Mouse (Mus musculus): Measurements from ENCODE around the gene Enam. TPM values are rescaled to one million over a fixed set of nuclear protein-coding genes. Genes with fewer than 3 reads are reported as not detected.

Enam gene
- not detected in 2 replicates for polyA plus RNA-seq (2014; fragmentation: Nextera tagmentation; extraction: Ambion mirVana)

- Histone ChIP-seq H3K27me3 (ENCODE audit: control insufficient read depth, insufficient read depth, low read length) (no peaks in the 10 kb centered on the region), H3K4me3 (replicated peaks; ENCODE audit: low read length) (no peak within 1 kb of the TSS), H3K4me1 (replicated peaks; ENCODE audit: control insufficient read depth, insufficient read depth, low read length) (no peaks in the 10 kb centered on the region), H3K4me2 (replicated peaks) (no peak within 1 kb of the TSS), H3K27ac (no peak within 1 kb of the TSS), H3K9me3 (ENCODE audit: control insufficient read depth, low read length) (no peaks in the 10 kb centered on the region), H3K9ac (no peak within 1 kb of the TSS), H3K36me3 (replicated peaks; ENCODE audit: control insufficient read depth, insufficient read depth) (no peaks in the 10 kb centered on the region)
- DNase-seq (ENCODE audit: low spot score) (no peak), ATAC-seq (ENCODE audit: low FRiP score) (no peak)
These were observed at the start of gene Enam for GRCm38 (mm10) chr5:88487675-88488074. Gene Enam (plus strand): TSS chr5:88487975.

DNA sequence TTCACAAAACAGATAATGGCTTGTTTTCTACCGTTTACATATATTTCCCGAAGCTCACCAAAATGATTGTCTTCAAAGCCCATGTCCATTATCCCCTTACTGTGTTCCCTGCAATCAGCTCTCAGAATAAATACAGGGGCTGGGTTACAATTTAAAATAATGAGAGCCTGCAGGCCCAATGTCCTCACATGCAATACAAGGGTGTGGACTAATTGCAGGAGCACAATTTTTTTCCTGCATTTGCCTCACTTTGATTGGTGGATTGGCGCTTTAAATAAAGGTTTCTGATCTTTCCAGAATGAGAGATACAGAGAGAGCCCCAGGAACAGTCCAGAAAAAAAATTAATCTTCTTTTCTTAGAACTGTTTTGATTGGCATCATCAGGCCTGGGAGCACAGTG, 32.1 kb upstream of the Enam start, which contains the start of gene Ambn:
Ambn (plus strand) TSS at position 301 of the 400 bp plus-strand sequence.
- H3K36me3 ChIP-seq (replicated peaks; ENCODE audit: control insufficient read depth, insufficient read depth) = no peaks in the 10 kb centered on the region
- H3K4me2 ChIP-seq (replicated peaks) = no peak within 1 kb of the TSS
- H3K4me3 ChIP-seq (replicated peaks; ENCODE audit: low read length) = no peak within 1 kb of the TSS
- H3K9me3 ChIP-seq (ENCODE audit: control insufficient read depth, low read length) = no peaks in the 10 kb centered on the region
- WGBS = 93% methylated on average over 3 of the region's 3 CpGs
- no peak for DNase-seq (ENCODE audit: low spot score)
- no peak for ATAC-seq (ENCODE audit: low FRiP score)
- H3K9ac ChIP-seq = no peak within 1 kb of the TSS
- H3K4me1 ChIP-seq (replicated peaks; ENCODE audit: control insufficient read depth, insufficient read depth, low read length) = no peaks in the 10 kb centered on the region
- no peak within 1 kb of the TSS for H3K27ac ChIP-seq
- no peaks in the 10 kb centered on the region for H3K27me3 ChIP-seq (ENCODE audit: control insufficient read depth, insufficient read depth, low read length)

DNA sequence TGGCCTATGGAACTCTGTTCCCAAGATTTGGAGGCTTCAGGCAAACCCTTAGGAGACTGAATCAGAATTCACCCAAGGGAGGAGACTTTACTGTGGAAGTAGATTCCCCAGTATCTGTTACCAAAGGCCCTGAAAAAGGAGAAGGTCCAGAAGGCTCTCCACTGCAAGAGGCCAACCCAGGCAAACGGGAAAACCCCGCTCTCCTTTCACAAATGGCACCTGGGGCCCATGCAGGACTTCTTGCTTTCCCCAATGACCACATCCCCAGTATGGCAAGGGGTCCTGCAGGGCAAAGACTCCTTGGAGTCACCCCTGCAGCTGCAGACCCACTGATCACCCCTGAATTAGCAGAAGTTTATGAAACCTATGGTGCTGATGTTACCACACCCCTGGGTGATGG, 20.3 kb upstream of the Enam start:
- Histone ChIP-seq H3K27me3 (ENCODE audit: control insufficient read depth, insufficient read depth, low read length) (no peaks in the 10 kb centered on the region), H3K4me1 (replicated peaks; ENCODE audit: control insufficient read depth, insufficient read depth, low read length) (no peaks in the 10 kb centered on the region), H3K4me2 (replicated peaks) (no peak overlapping the region), H3K36me3 (replicated peaks; ENCODE audit: control insufficient read depth, insufficient read depth) (no peaks in the 10 kb centered on the region), H3K27ac (no peak overlapping the region), H3K9ac (no peak overlapping the region), H3K9me3 (ENCODE audit: control insufficient read depth, low read length) (no peaks in the 10 kb centered on the region), H3K4me3 (replicated peaks; ENCODE audit: low read length) (no peak overlapping the region)
- no peak for ATAC-seq (ENCODE audit: low FRiP score)
- peak; percentile 14 for DNase-seq (ENCODE audit: low spot score)
- 92% methylated on average over 2 of the region's 2 CpGs for WGBS

DNA sequence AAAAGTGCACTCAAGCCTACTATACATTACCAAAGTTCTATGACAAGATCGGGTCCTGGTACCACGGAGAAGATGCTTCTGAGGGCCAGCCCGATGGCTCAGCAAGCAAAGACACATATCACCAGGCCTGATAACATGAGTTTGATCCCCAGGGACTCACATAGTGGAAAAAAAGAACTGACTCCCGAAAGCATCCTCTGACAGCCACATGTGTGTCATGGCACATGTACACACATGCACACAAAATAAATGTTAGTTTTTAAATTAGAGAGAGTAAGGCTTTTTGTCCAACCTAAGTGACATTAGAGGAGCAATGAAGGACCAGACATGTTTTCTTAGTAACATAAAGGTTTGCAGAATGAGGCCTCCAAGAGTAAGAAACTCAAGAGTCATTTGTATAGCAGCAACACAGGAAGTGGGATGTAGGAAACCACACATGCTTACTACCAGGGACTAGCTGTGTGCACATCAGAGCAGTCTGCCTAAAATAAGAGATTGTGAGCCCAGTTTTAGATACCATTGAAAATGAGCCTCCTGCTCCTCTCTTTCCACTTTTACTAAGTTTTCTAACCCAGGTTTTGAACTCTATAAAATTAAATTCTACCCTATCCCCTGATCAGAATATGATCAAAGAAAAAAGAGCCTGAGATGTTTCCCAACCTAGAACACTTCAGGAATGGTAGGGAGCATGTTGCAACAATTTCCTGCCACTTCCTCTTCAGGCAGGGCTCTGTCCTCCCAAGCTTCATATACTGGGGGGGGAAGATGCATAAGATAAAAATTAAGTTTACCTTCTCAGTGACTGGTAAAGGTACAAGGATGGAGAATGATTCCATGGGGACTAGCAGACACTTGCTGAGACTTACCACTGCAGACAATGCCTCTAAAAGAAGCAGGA, 18.7 kb upstream of the Enam start:
- ATAC-seq (ENCODE audit: low FRiP score) = no peak
- Histone ChIP-seq H3K27me3 (ENCODE audit: control insufficient read depth, insufficient read depth, low read length) (no peaks in the 10 kb centered on the region), H3K9ac (no peak overlapping the region), H3K36me3 (replicated peaks; ENCODE audit: control insufficient read depth, insufficient read depth) (no peaks in the 10 kb centered on the region), H3K9me3 (ENCODE audit: control insufficient read depth, low read length) (no peaks in the 10 kb centered on the region), H3K4me1 (replicated peaks; ENCODE audit: control insufficient read depth, insufficient read depth, low read length) (no peaks in the 10 kb centered on the region), H3K27ac (no peak overlapping the region), H3K4me3 (replicated peaks; ENCODE audit: low read length) (no peak overlapping the region), H3K4me2 (replicated peaks) (no peak overlapping the region)
- peak; percentile 16 for DNase-seq (ENCODE audit: low spot score)
- 92% methylated on average over 4 of the region's 4 CpGs for whole genome bisulfite sequencing

DNA sequence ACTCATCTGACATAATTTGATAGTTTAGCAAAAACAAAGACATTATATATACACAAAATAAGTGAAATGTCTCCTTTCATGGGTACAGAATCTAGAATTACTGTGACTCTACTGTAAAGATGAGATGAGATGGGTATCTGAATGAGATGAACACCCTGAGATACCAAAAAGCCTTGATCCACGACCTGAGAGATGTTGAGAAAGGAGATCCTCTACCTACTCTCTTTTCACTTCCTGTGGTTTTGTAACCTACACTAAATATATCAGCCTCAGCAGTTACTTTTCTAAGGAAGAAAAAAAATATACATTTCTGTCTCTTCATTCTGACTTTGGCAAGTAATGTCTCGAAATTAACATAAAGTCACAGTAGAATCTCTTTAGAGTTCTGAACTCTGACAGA, 1.2 kb downstream of the Enam start:
- Histone ChIP-seq H3K9ac (no peak overlapping the region), H3K36me3 (replicated peaks; ENCODE audit: control insufficient read depth, insufficient read depth) (no peaks in the 10 kb centered on the region), H3K4me1 (replicated peaks; ENCODE audit: control insufficient read depth, insufficient read depth, low read length) (no peaks in the 10 kb centered on the region), H3K27ac (no peak overlapping the region), H3K4me3 (replicated peaks; ENCODE audit: low read length) (no peak overlapping the region), H3K27me3 (ENCODE audit: control insufficient read depth, insufficient read depth, low read length) (no peaks in the 10 kb centered on the region), H3K4me2 (replicated peaks) (no peak overlapping the region), H3K9me3 (ENCODE audit: control insufficient read depth, low read length) (no peaks in the 10 kb centered on the region)
- ATAC-seq (ENCODE audit: low FRiP score) (no peak), DNase-seq (ENCODE audit: low spot score) (no peak)
- 79% methylated on average over 2 of the region's 2 CpGs for WGBS

DNA sequence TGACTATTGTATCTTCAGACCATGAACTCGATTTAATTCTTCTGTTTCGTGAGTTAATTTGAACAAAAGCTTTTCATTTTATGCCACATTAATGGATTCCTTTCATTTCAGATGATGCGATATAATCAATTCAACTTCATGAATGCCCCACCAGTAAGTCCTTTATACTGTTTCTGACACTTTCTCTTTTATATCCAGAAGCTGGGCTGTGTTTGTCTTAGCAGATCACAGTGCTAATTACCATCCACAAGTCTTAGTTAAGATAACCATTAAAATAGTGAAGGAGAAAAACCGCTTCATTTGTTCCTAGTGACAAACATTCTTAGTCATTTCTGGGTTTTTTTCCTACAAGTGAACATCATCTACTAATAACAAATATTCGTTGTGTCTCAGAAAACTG, 3.3 kb downstream of the Enam start:
- no peaks in the 10 kb centered on the region for H3K4me1 ChIP-seq (replicated peaks; ENCODE audit: control insufficient read depth, insufficient read depth, low read length)
- H3K27me3 ChIP-seq (ENCODE audit: control insufficient read depth, insufficient read depth, low read length) = no peaks in the 10 kb centered on the region
- DNase-seq (ENCODE audit: low spot score) (peak; percentile 23), ATAC-seq (ENCODE audit: low FRiP score) (no peak)
- no peaks in the 10 kb centered on the region for H3K9me3 ChIP-seq (ENCODE audit: control insufficient read depth, low read length)
- no peak overlapping the region for H3K4me3 ChIP-seq (replicated peaks; ENCODE audit: low read length)
- no peaks in the 10 kb centered on the region for H3K36me3 ChIP-seq (replicated peaks; ENCODE audit: control insufficient read depth, insufficient read depth)
- no peak overlapping the region for H3K9ac ChIP-seq
- H3K27ac ChIP-seq = no peak overlapping the region
- WGBS = 48% methylated on average over 5 of the region's 5 CpGs
- no peak overlapping the region for H3K4me2 ChIP-seq (replicated peaks)

- Histone ChIP-seq H3K4me1 (replicated peaks; ENCODE audit: control insufficient read depth, insufficient read depth, low read length) (no peaks in the 10 kb centered on the region), H3K4me3 (replicated peaks; ENCODE audit: low read length) (no peak overlapping the region), H3K36me3 (replicated peaks; ENCODE audit: control insufficient read depth, insufficient read depth) (no peaks in the 10 kb centered on the region), H3K27ac (no peak overlapping the region), H3K27me3 (ENCODE audit: control insufficient read depth, insufficient read depth, low read length) (no peaks in the 10 kb centered on the region), H3K9ac (no peak overlapping the region), H3K9me3 (ENCODE audit: control insufficient read depth, low read length) (no peaks in the 10 kb centered on the region), H3K4me2 (replicated peaks) (no peak overlapping the region)
- DNase-seq (ENCODE audit: low spot score) (no peak), ATAC-seq (ENCODE audit: low FRiP score) (no peak)
- 95% methylated on average over 3 of the region's 3 CpGs for WGBS
These were observed 12.0 kb downstream of the Enam start for GRCm38 (mm10) chr5:88499781-88500180.

DNA sequence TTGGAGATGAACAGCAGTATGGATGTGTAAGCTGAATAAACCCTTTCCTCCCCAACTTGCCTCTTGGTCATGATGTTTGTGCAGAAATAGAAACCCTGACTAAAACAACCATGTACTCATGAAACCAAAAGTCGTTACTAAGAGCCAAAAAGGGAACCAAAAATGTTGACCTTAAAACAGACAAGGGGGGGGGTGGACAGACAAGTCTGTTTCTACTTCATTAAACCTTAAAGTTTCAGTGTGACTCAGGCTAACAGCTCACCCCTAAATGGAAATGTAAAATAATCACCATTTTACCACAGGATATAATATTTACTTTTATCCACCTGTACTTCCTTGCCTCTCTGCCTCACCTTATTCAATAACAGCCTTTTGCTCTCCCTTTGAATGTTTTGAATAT, 20.8 kb downstream of the Enam start:
- ATAC-seq (ENCODE audit: low FRiP score) = no peak
- WGBS = 59% methylated on average over 1 of the region's 1 CpGs
- no peak overlapping the region for H3K9ac ChIP-seq

DNA sequence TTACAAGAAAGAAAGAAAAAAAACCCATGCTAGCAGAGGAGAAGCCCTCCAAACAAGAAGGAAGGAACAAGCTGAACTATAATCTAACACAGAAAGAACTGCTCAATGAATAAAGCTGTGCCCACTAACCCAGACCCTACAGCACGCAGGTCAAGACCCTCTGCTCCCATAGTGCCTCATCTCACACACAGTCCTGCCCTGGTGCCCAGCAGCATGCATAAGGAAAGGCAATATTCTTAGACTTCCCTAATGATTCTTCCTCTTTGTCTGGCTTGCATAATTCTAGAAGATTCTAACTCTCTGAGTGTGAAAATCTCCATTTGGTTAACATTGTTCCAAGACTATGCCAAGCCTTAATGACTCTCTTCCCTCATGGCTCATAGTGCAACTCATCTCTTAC, 21.2 kb downstream of the Enam start:
- Histone ChIP-seq H3K4me1 (replicated peaks; ENCODE audit: control insufficient read depth, insufficient read depth, low read length) (no peaks in the 10 kb centered on the region), H3K4me2 (replicated peaks) (no peak overlapping the region), H3K9ac (no peak overlapping the region), H3K4me3 (replicated peaks; ENCODE audit: low read length) (no peak overlapping the region), H3K27me3 (ENCODE audit: control insufficient read depth, insufficient read depth, low read length) (no peaks in the 10 kb centered on the region), H3K9me3 (ENCODE audit: control insufficient read depth, low read length) (no peaks in the 10 kb centered on the region), H3K27ac (no peak overlapping the region), H3K36me3 (replicated peaks; ENCODE audit: control insufficient read depth, insufficient read depth) (no peaks in the 10 kb centered on the region)
- DNase-seq (ENCODE audit: low spot score) = no peak
- WGBS = 96% methylated on average over 1 of the region's 1 CpGs
- ATAC-seq (ENCODE audit: low FRiP score) = no peak

More for the DNA sequence above, 20.8 kb downstream of the Enam start:
- H3K27ac ChIP-seq = no peak overlapping the region
- H3K4me3 ChIP-seq (replicated peaks; ENCODE audit: low read length) = no peak overlapping the region
- no peaks in the 10 kb centered on the region for H3K36me3 ChIP-seq (replicated peaks; ENCODE audit: control insufficient read depth, insufficient read depth)
- no peak for DNase-seq (ENCODE audit: low spot score)
- no peaks in the 10 kb centered on the region for H3K27me3 ChIP-seq (ENCODE audit: control insufficient read depth, insufficient read depth, low read length)
- no peaks in the 10 kb centered on the region for H3K4me1 ChIP-seq (replicated peaks; ENCODE audit: control insufficient read depth, insufficient read depth, low read length)
- H3K9me3 ChIP-seq (ENCODE audit: control insufficient read depth, low read length) = no peaks in the 10 kb centered on the region
- no peak overlapping the region for H3K4me2 ChIP-seq (replicated peaks)

All from hindbrain, embryonic 14.5 days (tissue).